Mouse (Mus musculus) neural tube, postnatal 0 days (tissue): ENCODE measurements around the gene Olfr622. TPM values are rescaled to one million over a fixed set of nuclear protein-coding genes. Genes with fewer than 3 reads are reported as not detected.

Experiments
- polyA plus RNA-seq: library from polyadenylated mRNA; unstranded; fragments of >200 nt; fragmentation: Nextera tagmentation; extraction: Ambion mirVana; gene quantifications from 2 replicates; pipeline ENCODE4 v1.2.1, GENCODE M21; 2015

The Olfr622 gene
- polyA plus RNA-seq = not detected in 2 replicates

DNA sequence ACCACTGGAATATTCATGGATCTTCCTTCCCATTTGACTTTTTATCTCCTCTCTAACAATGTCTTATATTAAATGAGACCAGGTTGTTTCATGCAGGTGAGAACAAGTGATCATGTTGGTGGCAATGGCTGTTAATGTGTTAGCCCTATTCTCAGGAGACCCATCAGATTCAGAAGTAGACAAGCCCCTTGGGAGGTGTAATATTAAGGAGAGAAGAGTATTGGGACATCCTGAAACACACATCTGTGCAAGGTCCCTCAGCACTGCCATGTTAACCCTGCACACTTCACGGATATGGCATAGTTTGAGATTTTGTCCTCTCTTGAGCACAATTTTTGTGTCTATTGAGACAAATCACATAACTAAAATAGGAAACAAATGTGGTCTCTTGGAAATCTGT, at the start of gene Olfr622:
TSS of gene Olfr622 (minus strand) at position 101 of the 400 bp plus-strand sequence.

DNA sequence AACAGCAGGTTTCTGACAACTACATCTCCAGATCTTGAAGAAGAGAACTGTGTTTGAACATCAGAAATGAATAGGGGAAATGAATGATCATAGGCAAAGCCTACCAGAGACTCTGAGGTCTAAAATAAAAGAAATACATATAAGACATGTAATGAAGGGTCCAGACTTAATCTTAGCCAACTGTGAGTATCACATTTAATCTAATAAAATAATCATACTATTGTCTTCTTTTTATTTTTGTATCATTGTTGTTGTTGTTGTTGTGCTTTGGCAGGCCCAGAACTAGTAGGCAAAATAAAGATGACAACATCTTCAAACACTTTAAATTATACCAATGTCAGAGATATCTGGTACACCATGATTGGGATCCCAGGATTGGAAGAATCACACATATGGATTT, 39.9 kb upstream of the Olfr622 start, which contains the start of gene Olfr625-ps1:
TSS of gene Olfr625-ps1 (plus strand) at position 301 of the 400 bp plus-strand sequence.

DNA sequence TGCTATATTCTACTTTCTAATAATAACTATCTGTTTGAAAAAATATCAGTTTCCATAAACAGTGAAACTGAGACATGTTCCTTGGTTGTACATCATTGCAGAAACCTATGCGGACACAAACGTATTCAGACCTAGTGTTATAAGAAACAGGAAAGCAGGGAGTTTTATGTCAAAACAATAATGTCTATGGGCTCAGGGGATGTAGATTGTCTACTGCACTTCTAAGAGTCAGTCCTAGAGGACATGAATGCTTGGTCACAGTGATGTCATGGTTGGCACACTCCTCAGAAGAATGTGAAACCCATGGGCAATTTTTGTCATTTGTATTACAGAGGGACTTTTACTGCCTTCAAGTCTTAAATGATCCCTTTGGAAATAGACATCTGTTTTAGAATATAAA, 28.6 kb upstream of the Olfr622 start, which contains the start of gene Olfr624:
TSS of gene Olfr624 (minus strand) at position 101 of the 400 bp plus-strand sequence.

DNA sequence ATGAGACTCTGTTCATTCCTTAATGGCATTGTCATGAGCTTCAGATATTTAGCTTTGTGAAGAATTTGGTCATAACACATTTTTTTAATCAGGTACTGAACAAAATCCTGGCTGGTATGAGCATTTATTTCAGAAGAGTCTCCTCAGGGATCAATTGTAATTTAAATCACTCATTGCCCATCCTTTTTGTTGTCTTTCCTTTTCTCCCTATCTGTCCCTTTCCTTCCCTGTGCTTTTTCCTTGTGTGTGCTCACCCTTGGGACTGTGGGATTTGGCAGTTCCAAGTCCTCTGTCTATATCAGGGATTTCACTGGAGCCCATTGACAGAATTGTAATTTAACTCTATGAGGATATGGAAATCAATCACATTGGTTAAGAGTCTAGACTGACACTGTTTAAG, 21.1 kb upstream of the Olfr622 start, which contains the start of gene Olfr623:
TSS of gene Olfr623 (minus strand) at position 101 of the 400 bp plus-strand sequence.

DNA sequence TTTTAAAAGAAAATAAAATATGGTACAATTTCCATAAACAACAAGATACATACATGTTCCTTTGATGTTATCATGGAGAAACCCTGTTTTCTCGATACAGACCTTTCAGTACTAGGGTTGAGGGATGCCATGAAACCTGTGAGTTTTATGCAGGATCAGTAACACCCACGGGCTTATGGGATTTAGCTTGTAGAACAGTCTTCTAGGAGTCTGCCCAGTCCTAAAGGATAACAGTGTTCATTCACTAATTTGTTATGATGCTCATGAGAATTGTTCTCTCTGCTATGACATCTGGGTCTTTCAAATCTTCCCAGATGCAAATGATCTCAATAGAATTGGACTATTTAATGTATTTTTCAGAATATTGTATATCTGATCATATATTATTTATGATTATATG, 30.1 kb downstream of the Olfr622 start, which contains the start of gene Olfr620:
TSS of gene Olfr620 (minus strand) at position 101 of the 400 bp plus-strand sequence.

DNA sequence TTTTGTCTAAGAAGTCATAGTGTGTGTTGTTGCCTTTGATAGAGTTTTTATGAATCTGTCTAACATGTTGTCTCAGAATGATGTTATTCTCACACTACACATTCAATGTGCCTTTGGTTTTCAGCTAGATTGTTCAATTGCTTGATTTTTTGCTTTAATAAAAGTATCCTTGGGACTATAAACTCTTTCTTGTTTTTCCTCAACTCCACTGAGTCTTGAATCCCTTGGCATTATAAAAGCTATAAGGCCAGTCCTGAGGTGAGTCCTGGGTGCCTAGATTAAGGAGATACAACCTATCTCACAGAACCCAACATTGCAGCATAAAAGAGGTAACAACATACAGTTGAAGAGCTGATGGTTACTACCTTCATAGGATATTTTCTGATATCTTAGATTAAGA, 42.2 kb downstream of the Olfr622 start, which contains the start of gene Olfr619:
TSS of gene Olfr619 (plus strand) at position 301 of the 400 bp plus-strand sequence.

DNA sequence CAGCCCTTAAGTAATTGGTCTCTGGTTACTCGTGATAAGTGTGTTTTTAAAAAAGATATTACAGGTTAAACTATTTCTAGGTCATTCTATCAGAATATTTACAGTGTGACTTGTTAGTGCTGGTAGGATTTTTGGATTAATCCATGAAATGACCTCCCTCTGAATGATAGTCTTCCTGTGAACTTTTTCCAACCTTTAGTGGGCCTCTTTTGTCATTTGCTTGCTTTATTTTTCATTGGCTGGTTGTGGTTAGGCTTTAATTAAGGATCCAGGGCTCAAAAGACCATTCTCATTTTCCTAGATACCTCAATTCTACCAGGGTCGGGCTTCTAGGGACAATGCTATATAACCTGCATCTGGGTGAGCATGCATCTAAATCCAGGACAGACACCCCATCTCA, 52.7 kb downstream of the Olfr622 start, which contains the start of gene Olfr618:
TSS of gene Olfr618 (plus strand) at position 301 of the 400 bp plus-strand sequence.

Other genes starting within 250 kb of the Olfr622 start
- not detected in 2 replicates for gene Usp17lc, start 227.6 kb downstream of the Olfr622 start, polyA plus RNA-seq
- not detected in 2 replicates for gene Olfr605, start 197.3 kb downstream of the Olfr622 start, polyA plus RNA-seq
- not detected in 2 replicates for gene Olfr606, start 193.7 kb downstream of the Olfr622 start, polyA plus RNA-seq
- not detected in 2 replicates for gene Olfr607, start 178.6 kb downstream of the Olfr622 start, polyA plus RNA-seq
- not detected in 2 replicates for gene Olfr608, start 172.8 kb downstream of the Olfr622 start, polyA plus RNA-seq
- gene Olfr609, start 144.6 kb downstream of the Olfr622 start, polyA plus RNA-seq = not detected in 2 replicates
- not detected in 2 replicates for gene Olfr610, start 130.6 kb downstream of the Olfr622 start, polyA plus RNA-seq
- gene Olfr611, start 121.9 kb downstream of the Olfr622 start, polyA plus RNA-seq = not detected in 2 replicates
- gene Olfr612, start 100.0 kb downstream of the Olfr622 start, polyA plus RNA-seq = not detected in 2 replicates
- gene Olfr613, start 94.6 kb downstream of the Olfr622 start, polyA plus RNA-seq = not detected in 2 replicates
- not detected in 2 replicates for gene Olfr615, start 86.6 kb downstream of the Olfr622 start, polyA plus RNA-seq
- not detected in 2 replicates for gene Olfr616, start 73.6 kb downstream of the Olfr622 start, polyA plus RNA-seq
- gene Olfr617, start 69.6 kb downstream of the Olfr622 start, polyA plus RNA-seq = not detected in 2 replicates
- gene Olfr618, start 52.6 kb downstream of the Olfr622 start, polyA plus RNA-seq = not detected in 2 replicates
- gene Olfr619, start 42.1 kb downstream of the Olfr622 start, polyA plus RNA-seq = not detected in 2 replicates
- not detected in 2 replicates for gene Olfr620, start 30.2 kb downstream of the Olfr622 start, polyA plus RNA-seq
- gene Olfr623, start 21.0 kb upstream of the Olfr622 start, polyA plus RNA-seq = not detected in 2 replicates
- gene Olfr624, start 28.5 kb upstream of the Olfr622 start, polyA plus RNA-seq = 0.04 TPM in 2 replicates
- gene Olfr625-ps1, start 40.0 kb upstream of the Olfr622 start, polyA plus RNA-seq = not detected in 2 replicates
- gene Olfr243, start 72.0 kb upstream of the Olfr622 start, polyA plus RNA-seq = not detected in 2 replicates
- gene Olfr628, start 87.7 kb upstream of the Olfr622 start, polyA plus RNA-seq = not detected in 2 replicates
- not detected in 2 replicates for gene Olfr629, start 102.2 kb upstream of the Olfr622 start, polyA plus RNA-seq
- gene Olfr630, start 114.6 kb upstream of the Olfr622 start, polyA plus RNA-seq = not detected in 2 replicates
- gene Olfr69, start 128.9 kb upstream of the Olfr622 start, polyA plus RNA-seq = not detected in 2 replicates
- not detected in 2 replicates for gene Olfr68, start 137.0 kb upstream of the Olfr622 start, polyA plus RNA-seq
- gene Olfr67, start 149.1 kb upstream of the Olfr622 start, polyA plus RNA-seq = not detected in 2 replicates
- 239 and 288 TPM in 2 replicates for gene Hbb-bt, start 171.3 kb upstream of the Olfr622 start, polyA plus RNA-seq
- gene Hbb-bs, start 185.4 kb upstream of the Olfr622 start, polyA plus RNA-seq = 1,091 and 1,331 TPM in 2 replicates
- not detected in 2 replicates for gene Hbb-bh2, start 197.8 kb upstream of the Olfr622 start, polyA plus RNA-seq
- gene Hbb-bh1, start 200.5 kb upstream of the Olfr622 start, polyA plus RNA-seq = not detected in 2 replicates
- 0.77 TPM in 1 of 2 replicates, not detected in the other for gene Hbb-y, start 210.5 kb upstream of the Olfr622 start, polyA plus RNA-seq
- gene Olfr66, start 243.6 kb upstream of the Olfr622 start, polyA plus RNA-seq = not detected in 2 replicates